Mouse (Mus musculus): ENCODE measurements at regions not wholly inside any gene's neighbourhood (a gene's known extent, or its start where the extent isn't known, plus 50 kb on each side); places are given as distances from the start of the nearest gene placed in this dataset.

DNA sequence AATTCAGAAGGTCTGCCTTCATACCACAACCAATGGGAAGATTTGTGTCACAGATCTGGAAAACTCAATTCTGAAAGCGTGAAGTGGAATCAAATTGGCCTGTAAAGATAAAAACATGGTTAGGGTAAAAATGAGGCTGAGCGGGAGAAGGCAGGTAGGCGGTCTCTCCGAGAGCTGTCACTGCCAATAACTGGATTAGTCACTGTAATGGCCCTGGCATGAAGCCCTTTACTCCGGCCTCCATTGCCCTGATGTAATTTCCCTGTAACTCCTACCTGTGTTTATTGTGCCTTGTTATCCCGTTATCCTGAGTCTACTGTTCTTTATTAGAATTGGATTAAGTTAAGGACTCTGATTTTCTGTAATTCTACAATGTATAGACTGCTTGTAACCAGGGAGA is 166.3 kb upstream of the Eef2kmt start:
- WGBS, result 84% methylated on average over 6 of the region's 6 CpGs
- no peaks in the 10 kb centered on the region for H3K4me1 ChIP-seq (replicated peaks; ENCODE audit: insufficient read depth, low read length)
- no peak overlapping the region for H3K4me2 ChIP-seq (ENCODE audit: low read length)
- no peak overlapping the region for H3K27ac ChIP-seq
- no peak overlapping the region for H3K4me3 ChIP-seq (replicated peaks; ENCODE audit: low read depth, low read length)
- TF ChIP-seq CTCF (IDR thresholded peaks at IDR 0.05; ENCODE audit: low read depth), result no peak
- DNase-seq (ENCODE audit: low spot score) (no peak), ATAC-seq (replicated peaks; ENCODE audit: low FRiP score, low read depth) (no peak)
- H3K27me3 ChIP-seq (ENCODE audit: insufficient read depth, low read length), result no peaks in the 10 kb centered on the region
- H3K36me3 ChIP-seq (ENCODE audit: insufficient read depth, low read length), result no peaks in the 10 kb centered on the region
- H3K9me3 ChIP-seq (replicated peaks; ENCODE audit: low read length), result no peaks in the 10 kb centered on the region
- H3K9ac ChIP-seq (ENCODE audit: low read depth, low read length), result no peak overlapping the region

DNA sequence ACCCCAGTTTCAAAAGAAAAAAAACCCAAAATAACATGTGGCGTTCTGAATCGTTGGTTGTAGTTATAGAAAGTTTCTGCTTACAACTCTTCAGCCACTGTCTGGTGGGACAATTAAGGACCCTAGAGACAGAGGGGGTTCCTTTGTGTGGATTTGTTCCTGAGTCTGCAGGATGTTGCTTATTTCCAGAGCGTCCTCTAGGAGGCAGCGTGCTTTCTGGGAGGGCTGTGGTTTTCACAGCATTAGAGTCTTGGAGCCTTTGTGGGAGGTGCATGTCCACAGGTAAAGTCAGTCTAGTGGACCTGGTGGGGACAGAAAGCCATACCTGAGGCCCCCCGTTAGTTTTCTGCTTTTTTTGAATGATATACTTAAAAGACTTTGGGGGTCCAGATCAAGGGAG is 165.8 kb upstream of the Eef2kmt start:
- H3K9me3 ChIP-seq (replicated peaks; ENCODE audit: low read length), result no peaks in the 10 kb centered on the region
- no peak for TF ChIP-seq CTCF (IDR thresholded peaks at IDR 0.05; ENCODE audit: low read depth)
- ATAC-seq (replicated peaks; ENCODE audit: low FRiP score, low read depth), result no peak
- no peak overlapping the region for H3K27ac ChIP-seq
- no peaks in the 10 kb centered on the region for H3K27me3 ChIP-seq (ENCODE audit: insufficient read depth, low read length)
- H3K9ac ChIP-seq (ENCODE audit: low read depth, low read length), result no peak overlapping the region
- no peaks in the 10 kb centered on the region for H3K4me1 ChIP-seq (replicated peaks; ENCODE audit: insufficient read depth, low read length)
- H3K36me3 ChIP-seq (ENCODE audit: insufficient read depth, low read length), result no peaks in the 10 kb centered on the region
- WGBS, result 85% methylated on average over 5 of the region's 5 CpGs
- DNase-seq (ENCODE audit: low spot score), result no peak
- H3K4me3 ChIP-seq (replicated peaks; ENCODE audit: low read depth, low read length), result no peak overlapping the region
- H3K4me2 ChIP-seq (ENCODE audit: low read length), result no peak overlapping the region

DNA sequence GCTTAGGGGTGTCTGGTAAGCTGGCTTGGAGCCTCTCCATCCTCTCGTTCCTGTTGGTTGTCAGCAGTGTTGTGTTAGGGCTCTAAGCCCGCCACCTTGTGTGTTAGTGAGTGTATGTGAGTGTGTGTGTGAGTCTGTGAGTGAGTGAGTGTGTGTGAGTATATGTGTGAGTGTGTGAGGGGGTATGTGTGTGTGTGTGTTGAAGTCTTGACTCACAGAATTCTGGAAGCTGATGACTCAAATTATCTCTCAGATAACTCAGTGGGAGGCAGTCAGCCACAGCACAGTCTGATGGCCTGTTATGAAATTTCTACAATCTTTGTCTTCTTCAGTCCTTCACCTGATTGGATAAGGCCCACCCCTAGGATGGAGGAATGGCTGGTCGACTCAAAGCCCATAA is 163.7 kb upstream of the Eef2kmt start:
- no peaks in the 10 kb centered on the region for H3K36me3 ChIP-seq (ENCODE audit: insufficient read depth, low read length)
- TF ChIP-seq CTCF (IDR thresholded peaks at IDR 0.05; ENCODE audit: low read depth), result no peak
- ATAC-seq (replicated peaks; ENCODE audit: low FRiP score, low read depth), result no peak
- H3K4me2 ChIP-seq (ENCODE audit: low read length), result no peak overlapping the region
- no peaks in the 10 kb centered on the region for H3K9me3 ChIP-seq (replicated peaks; ENCODE audit: low read length)
- 72% methylated on average over 3 of the region's 3 CpGs for WGBS
- H3K4me1 ChIP-seq (replicated peaks; ENCODE audit: insufficient read depth, low read length), result no peaks in the 10 kb centered on the region
- no peak overlapping the region for H3K4me3 ChIP-seq (replicated peaks; ENCODE audit: low read depth, low read length)
- no peak for DNase-seq (ENCODE audit: low spot score)
- H3K9ac ChIP-seq (ENCODE audit: low read depth, low read length), result no peak overlapping the region
- no peak overlapping the region for H3K27ac ChIP-seq
- no peaks in the 10 kb centered on the region for H3K27me3 ChIP-seq (ENCODE audit: insufficient read depth, low read length)

DNA sequence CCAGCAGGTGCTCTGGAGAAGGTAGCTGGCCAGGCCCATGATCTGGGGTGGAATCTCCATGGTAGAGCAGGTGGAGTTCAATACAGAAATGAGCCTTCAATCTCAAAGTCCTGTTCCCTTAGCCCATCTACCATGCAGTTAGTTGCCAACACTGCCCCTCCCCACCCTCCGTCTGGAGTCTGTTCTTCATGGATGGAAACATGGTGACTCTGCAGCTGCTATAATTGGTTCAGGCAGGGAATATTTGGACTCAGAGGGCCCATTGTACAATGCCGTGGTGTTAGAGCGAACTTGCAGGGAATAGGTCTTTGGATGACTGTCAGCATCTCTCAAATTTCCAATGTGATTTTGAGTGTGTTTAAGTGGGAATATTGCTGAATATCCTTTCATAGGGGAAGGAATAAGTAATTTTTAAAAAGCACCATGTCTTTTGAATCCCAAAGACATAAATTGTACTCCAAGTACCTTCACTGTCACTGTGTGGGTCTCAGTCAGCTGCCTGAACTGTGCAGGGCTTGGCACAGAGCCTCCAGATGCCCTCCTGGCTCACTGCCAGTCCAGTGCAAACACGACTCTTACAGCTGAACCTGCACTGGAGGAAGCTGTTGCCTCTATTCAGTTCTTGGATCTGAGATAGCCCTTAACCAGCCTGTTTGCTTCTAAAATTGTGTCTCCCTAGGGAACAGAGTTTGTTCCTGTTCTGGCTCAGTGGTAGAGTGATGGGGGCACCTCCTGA is 162.8 kb upstream of the Eef2kmt start:
- no peak overlapping the region for H3K27ac ChIP-seq
- no peak overlapping the region for H3K9ac ChIP-seq (ENCODE audit: low read depth, low read length)
- H3K27me3 ChIP-seq (ENCODE audit: insufficient read depth, low read length), result no peaks in the 10 kb centered on the region
- no peak overlapping the region for H3K4me2 ChIP-seq (ENCODE audit: low read length)
- WGBS, result 65% methylated on average over 4 of the region's 4 CpGs
- DNase-seq (ENCODE audit: low spot score) (no peak), ATAC-seq (replicated peaks; ENCODE audit: low FRiP score, low read depth) (no peak)
- no peaks in the 10 kb centered on the region for H3K36me3 ChIP-seq (ENCODE audit: insufficient read depth, low read length)
- no peak for TF ChIP-seq CTCF (IDR thresholded peaks at IDR 0.05; ENCODE audit: low read depth)
- no peaks in the 10 kb centered on the region for H3K4me1 ChIP-seq (replicated peaks; ENCODE audit: insufficient read depth, low read length)
- no peak overlapping the region for H3K4me3 ChIP-seq (replicated peaks; ENCODE audit: low read depth, low read length)
- no peaks in the 10 kb centered on the region for H3K9me3 ChIP-seq (replicated peaks; ENCODE audit: low read length)

DNA sequence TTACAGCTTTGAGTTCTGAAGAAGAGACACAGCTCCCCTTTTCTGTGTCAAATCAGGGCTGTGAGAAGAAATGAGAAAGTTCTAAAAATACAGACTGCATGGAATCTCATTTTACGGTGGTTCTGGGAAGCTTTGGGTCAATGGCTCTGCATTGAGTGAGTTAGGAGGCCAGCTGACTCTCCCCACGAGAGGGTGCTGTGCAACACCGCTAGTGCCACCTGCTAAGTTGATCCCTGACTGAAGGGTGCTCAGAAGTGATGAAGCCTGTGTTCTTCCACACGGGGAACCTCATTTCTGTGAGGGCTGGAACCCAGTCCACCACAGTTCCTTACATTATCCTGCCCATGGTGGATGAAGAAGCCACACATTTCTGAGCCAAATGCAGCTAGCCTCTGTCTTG is 159.5 kb upstream of the Eef2kmt start:
- no peaks in the 10 kb centered on the region for H3K36me3 ChIP-seq (ENCODE audit: insufficient read depth, low read length)
- WGBS, result 77% methylated on average over 4 of the region's 4 CpGs
- peak; percentile 15; the same call in 1 of the 2 replicates for TF ChIP-seq CTCF (IDR thresholded peaks at IDR 0.05; ENCODE audit: low read depth)
- H3K4me3 ChIP-seq (replicated peaks; ENCODE audit: low read depth, low read length), result no peak overlapping the region
- no peak overlapping the region for H3K27ac ChIP-seq
- H3K27me3 ChIP-seq (ENCODE audit: insufficient read depth, low read length), result no peaks in the 10 kb centered on the region
- DNase-seq (ENCODE audit: low spot score) (no peak), ATAC-seq (replicated peaks; ENCODE audit: low FRiP score, low read depth) (no peak)
- H3K9ac ChIP-seq (ENCODE audit: low read depth, low read length), result no peak overlapping the region
- H3K9me3 ChIP-seq (replicated peaks; ENCODE audit: low read length), result no peaks in the 10 kb centered on the region
- no peak overlapping the region for H3K4me2 ChIP-seq (ENCODE audit: low read length)
- no peaks in the 10 kb centered on the region for H3K4me1 ChIP-seq (replicated peaks; ENCODE audit: insufficient read depth, low read length)

DNA sequence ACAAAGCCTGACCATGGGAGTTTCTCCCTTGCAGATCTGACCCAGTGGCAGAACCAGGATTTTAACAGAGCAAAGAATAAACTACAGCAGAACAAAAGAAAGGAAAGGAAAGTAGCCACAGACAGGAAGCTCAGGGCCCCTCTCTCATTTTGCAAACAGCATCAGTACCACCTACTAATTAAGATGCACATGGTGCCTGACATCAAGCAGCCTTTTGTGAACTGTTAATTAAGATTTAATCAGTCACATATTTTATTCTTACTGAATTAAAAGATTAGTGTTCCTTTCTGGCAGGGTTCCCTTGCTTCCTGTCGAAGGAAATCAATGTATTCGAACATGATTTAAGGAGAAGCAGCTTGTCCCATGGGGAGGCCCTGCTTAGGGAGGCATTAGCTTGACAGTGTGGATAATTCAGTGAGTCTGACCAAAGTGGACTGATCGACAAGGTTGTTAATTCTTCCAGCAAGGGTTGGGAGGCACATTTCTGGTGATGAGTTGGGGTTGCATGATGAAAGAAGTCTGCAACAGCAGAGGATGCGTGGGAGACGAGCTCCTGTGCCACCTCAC is 156.1 kb upstream of the Eef2kmt start:
- DNase-seq (ENCODE audit: low spot score) (no peak), ATAC-seq (replicated peaks; ENCODE audit: low FRiP score, low read depth) (no peak)
- no peaks in the 10 kb centered on the region for H3K9me3 ChIP-seq (replicated peaks; ENCODE audit: low read length)
- WGBS, result 46% methylated on average over 5 of the region's 5 CpGs
- H3K27me3 ChIP-seq (ENCODE audit: insufficient read depth, low read length), result no peaks in the 10 kb centered on the region
- TF ChIP-seq CTCF (IDR thresholded peaks at IDR 0.05; ENCODE audit: low read depth), result no peak
- H3K4me3 ChIP-seq (replicated peaks; ENCODE audit: low read depth, low read length), result no peak overlapping the region
- H3K27ac ChIP-seq, result no peak overlapping the region
- H3K4me1 ChIP-seq (replicated peaks; ENCODE audit: insufficient read depth, low read length), result no peaks in the 10 kb centered on the region
- no peak overlapping the region for H3K4me2 ChIP-seq (ENCODE audit: low read length)
- H3K9ac ChIP-seq (ENCODE audit: low read depth, low read length), result no peak overlapping the region
- no peaks in the 10 kb centered on the region for H3K36me3 ChIP-seq (ENCODE audit: insufficient read depth, low read length)
